Mouse (Mus musculus) lung, postnatal 10 days (tissue): ENCODE measurements around the gene Hist1h3e.
A peak's percentile ranks its signal among the peaks of the same experiment; 100 is the strongest.
"Not testable (repeated sequence)": the region's sequence is repeated elsewhere in the genome, so short reads cannot be mapped to it uniquely, and the experiment has no call there.

Experiments used
- DNase-seq: peaks from one replicate; pipeline ENCODE4 v3.0.0; 2021

The Hist1h3e gene

DNA sequence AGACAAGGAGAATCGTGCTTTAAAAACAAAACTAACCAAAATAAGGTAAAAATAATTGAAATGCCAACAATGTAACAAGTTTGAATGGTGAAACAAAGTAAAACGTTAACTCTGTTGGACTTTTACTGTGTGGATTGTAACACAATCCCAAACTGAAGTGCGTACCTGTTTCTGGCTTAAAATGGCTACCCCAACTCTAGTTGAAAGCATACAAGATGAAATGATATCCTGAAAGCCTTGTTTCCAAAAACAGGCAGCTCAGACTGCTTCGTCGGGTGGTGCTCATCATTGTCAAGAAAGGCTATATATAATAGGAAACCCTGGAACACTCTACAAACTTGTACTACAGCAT, 662 bp downstream of the Hist1h3e start:
- DNase-seq, result not testable (repeated sequence)

DNA sequence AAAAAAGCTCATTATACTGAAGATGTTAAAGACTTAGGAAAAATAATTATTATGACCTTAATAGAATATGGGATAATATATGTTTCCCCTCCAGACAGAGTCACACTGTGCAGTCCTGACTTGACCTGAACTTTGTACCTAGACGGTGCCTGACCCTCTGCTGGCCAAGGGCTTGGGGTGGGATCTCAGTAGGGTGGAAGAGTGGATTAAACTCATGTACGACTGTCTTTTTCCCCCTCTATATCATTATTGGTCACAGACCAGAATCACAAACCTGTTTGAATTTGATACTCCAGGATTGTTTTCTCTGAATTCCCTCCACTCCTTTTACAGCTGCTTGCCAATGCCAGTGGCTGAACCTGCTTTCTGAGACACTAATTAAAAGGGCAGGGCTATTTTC, 1.5 kb downstream of the Hist1h3e start:
- not testable (repeated sequence) for DNase-seq

- no peak for DNase-seq
These were observed 5.3 kb downstream of the Hist1h3e start for GRCm38 (mm10) chr13:23556906-23557305.

DNA sequence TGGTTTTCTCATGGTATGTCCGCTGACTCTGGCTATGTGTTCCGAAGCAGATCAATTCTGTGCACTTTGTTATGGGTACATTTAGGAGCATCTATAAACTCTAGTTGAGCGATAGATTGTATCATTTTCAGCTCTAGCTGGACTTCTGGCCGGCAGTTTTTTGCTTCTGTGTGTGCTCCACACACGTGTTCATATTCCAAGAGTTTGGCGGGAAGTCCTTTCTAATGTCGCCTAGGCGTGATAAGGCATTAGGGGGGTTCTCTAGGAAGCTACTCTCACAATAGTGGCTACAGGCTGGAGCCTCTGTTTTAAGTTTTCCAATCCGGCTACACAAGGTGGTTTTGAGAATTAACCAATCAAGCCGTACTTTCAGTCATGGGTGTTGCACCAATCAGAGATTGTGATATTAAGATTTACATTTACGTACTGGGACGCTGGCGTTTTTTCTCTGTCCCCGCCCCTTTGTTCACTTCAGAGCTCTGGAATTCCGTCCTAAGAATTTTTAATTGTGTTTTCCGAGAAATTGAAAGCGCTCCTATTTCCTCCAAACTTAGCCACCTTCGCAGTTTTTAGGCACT, 6.2 kb downstream of the Hist1h3e start:
- peak; percentile 87 for DNase-seq

GRCm38 (mm10) chr13:23554925-23555838, 7.0 kb downstream of the Hist1h3e start:
- DNase-seq, result peak; percentile 82

DNA sequence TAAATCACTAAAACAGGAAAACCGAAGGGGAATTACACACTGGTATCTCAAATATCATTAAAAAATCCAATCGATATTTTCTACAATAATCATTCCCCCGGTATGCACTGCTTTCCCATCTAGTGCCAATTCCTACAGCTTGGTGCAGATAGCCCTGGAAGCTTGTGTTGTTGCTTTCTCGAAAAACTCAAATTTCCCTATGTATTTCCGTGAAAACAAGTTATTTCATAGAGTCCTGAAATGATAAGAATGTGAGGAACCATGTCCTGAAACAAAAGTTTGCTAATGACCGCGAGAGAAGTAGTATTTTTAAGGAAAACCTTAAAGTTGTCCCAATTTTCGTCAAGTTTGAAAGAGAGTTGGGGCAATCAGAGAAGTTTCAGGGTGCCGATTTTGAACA, 7.8 kb downstream of the Hist1h3e start:
- DNase-seq, result no peak

DNA sequence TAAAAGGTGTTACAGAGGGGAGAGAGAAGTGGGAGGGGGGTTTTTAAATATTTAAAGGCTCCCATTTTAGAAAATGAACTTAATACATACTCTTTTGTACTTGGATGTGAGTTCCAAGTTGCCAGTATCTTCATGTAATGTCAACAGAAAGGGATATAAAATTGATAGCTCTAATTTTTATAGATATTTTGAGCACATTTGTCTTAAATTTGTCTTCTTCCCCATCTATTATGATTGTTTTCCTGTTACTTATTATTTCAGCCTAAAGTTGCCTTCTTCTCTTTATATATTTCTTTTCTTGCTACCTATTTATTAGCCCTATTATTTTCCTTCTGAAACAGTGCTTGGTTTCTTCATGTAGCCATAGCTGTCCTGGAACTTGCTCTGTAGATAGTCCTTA, 9.2 kb downstream of the Hist1h3e start, which contains the start of gene Hist1h1d:
Gene Hist1h1d (plus strand): TSS at position 301 of the 400 bp plus-strand sequence.
- no peak for DNase-seq

- DNase-seq, result no peak
These were observed 9.9 kb downstream of the Hist1h3e start for GRCm38 (mm10) chr13:23551931-23552914.

GRCm38 (mm10) chr13:23551146-23551834, 10.9 kb downstream of the Hist1h3e start, which contains the start of gene Hist1h4f:
Gene Hist1h4f (minus strand): TSS chr13:23551648.
- peak; percentile 93 for DNase-seq

GRCm38 (mm10) chr13:23550761-23551145, 11.4 kb downstream of the Hist1h3e start:
- DNase-seq, result no peak

GRCm38 (mm10) chr13:23546694-23547093, 15.5 kb downstream of the Hist1h3e start:
- DNase-seq, result no peak

GRCm38 (mm10) chr13:23544787-23545120, 17.4 kb downstream of the Hist1h3e start:
- DNase-seq, result not testable (repeated sequence)

- DNase-seq, result peak; percentile 84
These were observed 18.0 kb downstream of the Hist1h3e start, which contains the start of gene Hist1h3f for GRCm38 (mm10) chr13:23543965-23544786. Gene Hist1h3f (plus strand): TSS chr13:23544052.

- DNase-seq, result peak; percentile 81
These were observed 19.1 kb downstream of the Hist1h3e start, which contains the start of gene Hist1h2bh for GRCm38 (mm10) chr13:23542999-23543607. Gene Hist1h2bh (minus strand): TSS chr13:23543392.

- DNase-seq, result not testable (repeated sequence)
These were observed 19.8 kb downstream of the Hist1h3e start for GRCm38 (mm10) chr13:23542225-23542980.

DNA sequence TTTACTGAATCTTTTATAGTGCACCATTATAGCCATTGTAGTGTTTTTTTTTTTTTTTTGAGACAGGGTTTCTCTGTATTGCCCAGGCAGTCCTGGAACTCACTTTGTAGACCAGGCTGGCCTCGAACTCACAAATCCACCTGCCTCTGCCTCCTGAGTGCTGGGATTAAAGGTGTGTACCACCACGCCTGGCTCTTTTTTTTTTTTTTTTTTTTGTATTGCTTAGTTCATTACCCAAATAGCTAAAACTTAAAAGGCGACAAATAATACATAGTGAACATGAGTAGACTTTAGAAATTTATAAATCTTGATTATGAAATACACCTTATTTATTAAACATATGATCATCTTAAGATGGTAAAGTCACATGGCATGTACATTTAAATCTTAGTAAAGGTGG, 20.7 kb downstream of the Hist1h3e start:
- DNase-seq, result no peak

DNA sequence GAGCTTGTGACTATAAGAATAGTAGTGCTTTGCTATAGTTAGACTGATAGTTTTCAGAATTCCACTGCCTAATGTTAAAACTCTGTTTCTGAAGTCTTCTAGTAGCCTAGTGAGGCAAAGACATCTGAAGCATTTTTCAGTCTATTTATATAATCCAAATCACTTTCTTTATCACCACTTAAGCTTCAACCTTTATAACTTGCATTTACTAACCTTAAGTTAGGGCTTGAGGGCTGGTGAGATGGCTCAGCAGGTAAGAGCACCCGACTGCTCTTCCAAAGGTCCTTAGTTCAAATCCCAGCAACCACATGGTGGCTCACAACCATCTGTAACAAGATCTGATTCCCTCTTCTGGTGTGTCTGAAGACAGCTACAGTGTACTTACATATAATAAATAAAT, 22.3 kb downstream of the Hist1h3e start:
- DNase-seq, result not testable (repeated sequence)

GRCm38 (mm10) chr13:23538249-23538648, 23.9 kb downstream of the Hist1h3e start:
- DNase-seq, result no peak

GRCm38 (mm10) chr13:23537006-23537710, 25.0 kb downstream of the Hist1h3e start:
- DNase-seq, result no peak
